Mouse (Mus musculus) cortical plate, adult 2 months (tissue): ENCODE measurements at regions not wholly inside any gene's neighbourhood (a gene's known extent, or its start where the extent isn't known, plus 50 kb on each side); places are given as distances from the start of the nearest gene placed in this dataset.

Experiments
- CTCF ChIP-seq: fragments of 200-500 bp; IDR thresholded peaks from 2 replicates; pipeline ENCODE4 v1.5.1; 2011; ENCODE audit warnings: mild to moderate bottlenecking, control low read depth, low read length; ENCODE audit not compliant: insufficient read depth; ENCODE audit errors: extremely low read depth
- POLR2A ChIP-seq: fragments of 200-500 bp; IDR thresholded peaks from 2 replicates; pipeline ENCODE4 v1.6.1; 2011; ENCODE audit warnings: mild to moderate bottlenecking, low read length, control low read depth; ENCODE audit not compliant: insufficient read depth; ENCODE audit errors: extremely low read depth

DNA sequence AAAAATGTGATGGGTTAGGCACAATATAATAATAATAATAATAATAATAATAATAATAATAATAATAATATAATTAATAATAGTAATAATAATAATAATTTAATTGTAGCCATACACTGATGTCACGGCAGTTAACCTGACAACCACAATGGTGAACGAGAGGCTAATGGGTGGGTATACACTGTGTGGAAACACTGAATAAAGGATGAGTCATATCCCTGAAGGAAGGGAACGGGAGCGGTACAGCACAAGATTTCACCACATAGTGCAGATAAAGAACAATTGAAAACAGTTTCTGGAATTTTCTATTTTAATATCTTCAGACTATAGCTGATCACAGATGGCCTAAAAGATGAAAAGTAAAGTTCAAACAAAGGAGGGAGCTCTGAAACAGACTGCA, 365.6 kb downstream of the Xylt1 start:
- TF ChIP-seq CTCF = no peak
- TF ChIP-seq POLR2A = no peak
